Mouse (Mus musculus): ENCODE results near the gene Aloxe3. TPM values are rescaled to one million over a fixed set of nuclear protein-coding genes. Genes with fewer than 3 reads are reported as not detected.

Gene Aloxe3
- not detected for total RNA-seq (2021)

DNA sequence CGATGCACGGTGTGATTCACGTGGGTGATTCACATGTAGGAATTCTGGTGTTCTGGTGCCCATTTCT is at the start of gene Aloxe3:
Aloxe3 (plus strand) TSS at position 45 of the 67 bp plus-strand sequence.
- no peak for DNase-seq (ENCODE audit: low spot score)
- intact Hi-C loops (cut with DNase I), result loop anchor here (5.0 kb wide), 1 partner anchor 117 kb away; no protein-coding TSS in a partner anchor

DNA sequence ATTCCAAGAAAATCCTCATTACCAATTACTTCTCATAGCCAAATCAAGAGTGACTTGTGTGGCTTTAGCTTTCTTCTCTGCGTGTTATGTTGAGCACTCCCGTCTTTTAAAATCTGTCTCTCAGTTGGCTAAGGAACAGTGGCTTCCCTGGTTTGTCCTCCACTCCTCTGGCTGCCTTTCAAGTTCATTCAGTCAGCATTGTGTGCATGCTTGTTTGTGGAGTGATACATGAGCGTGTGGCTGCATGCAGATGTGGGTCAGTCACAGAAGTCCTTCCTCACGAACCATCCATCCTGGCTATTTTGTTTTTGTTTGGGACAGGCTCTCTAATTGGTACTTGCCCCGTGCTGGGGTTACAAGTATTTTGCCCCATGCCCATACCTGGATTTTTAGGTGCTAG is 49.1 kb upstream of the Aloxe3 start:
- intact Hi-C loops (cut with DNase I), result no loop called here
- DNase-seq (ENCODE audit: low spot score), result no peak

DNA sequence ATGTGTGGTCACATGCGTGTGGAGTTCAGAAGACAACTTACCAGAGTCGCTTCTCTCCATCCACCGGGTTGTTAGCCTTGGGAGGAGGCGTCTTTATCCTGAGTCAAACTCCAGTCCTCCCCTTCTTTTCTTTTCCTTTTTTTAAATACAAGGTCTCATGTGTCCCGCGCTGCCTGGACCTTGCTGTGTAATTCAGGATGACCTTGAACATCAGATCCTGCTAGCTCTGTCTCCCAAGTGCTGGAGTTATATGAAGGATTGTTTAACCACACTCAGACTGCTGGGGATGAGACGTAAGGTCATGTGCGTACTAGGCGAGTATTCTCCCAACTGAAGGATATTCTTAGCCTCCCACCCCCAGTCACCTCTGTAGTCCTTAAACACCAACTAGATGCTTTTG is 48.4 kb upstream of the Aloxe3 start:
- intact Hi-C loops (cut with DNase I), result no loop called here
- DNase-seq (ENCODE audit: low spot score), result no peak

DNA sequence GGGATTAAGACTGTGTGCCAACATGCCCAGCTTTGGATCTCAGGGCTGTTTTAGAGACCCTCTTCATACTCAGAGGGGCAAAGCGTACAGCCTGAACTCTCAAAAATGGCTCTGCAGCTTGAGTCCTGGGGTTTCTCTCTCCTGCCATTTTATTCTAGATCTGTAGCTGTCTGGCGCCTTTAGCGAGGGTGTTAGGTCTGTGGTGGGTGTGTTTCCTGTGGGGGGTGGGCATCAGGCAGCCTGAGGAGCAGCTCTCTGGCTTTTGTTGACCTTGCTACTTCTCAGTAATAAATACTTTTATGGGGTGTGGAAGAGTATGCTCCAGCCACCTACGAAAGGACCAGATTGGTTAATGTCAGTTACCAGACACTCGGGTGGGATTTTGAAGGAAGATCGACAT is 47.7 kb upstream of the Aloxe3 start:
- intact Hi-C loops (cut with DNase I), result no loop called here
- no peak for DNase-seq (ENCODE audit: low spot score)

DNA sequence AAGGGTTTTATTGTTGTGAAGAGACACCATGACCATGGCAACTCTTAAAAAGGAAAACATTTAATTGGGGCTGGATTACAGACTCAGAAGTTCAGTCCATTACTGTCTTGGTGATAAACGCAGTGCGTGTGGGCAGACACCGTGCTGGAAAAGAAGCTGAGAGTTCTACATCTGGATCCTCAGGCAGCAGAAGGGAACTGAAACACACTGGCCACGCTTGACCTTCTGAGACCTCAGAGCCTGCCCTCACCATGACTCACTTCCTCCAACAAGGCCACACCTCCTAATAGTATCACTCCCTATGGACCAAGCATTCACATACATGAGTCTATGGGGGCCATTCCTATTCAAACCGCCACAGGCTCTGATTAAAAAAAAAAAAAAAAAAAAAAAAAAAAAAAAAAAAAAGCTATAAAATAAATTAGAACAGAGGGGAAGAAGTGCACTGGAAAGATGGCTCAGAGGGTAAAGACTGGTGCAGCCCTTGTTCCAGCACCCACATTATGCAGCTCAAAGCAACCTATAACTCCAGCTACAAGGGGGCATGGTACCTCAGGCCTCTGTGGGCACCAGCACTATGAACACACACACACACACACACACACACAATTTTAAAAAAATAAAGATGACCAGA is 46.8 kb upstream of the Aloxe3 start:
- intact Hi-C loops (cut with DNase I), result no loop called here
- DNase-seq (ENCODE audit: low spot score), result peak; percentile 18

DNA sequence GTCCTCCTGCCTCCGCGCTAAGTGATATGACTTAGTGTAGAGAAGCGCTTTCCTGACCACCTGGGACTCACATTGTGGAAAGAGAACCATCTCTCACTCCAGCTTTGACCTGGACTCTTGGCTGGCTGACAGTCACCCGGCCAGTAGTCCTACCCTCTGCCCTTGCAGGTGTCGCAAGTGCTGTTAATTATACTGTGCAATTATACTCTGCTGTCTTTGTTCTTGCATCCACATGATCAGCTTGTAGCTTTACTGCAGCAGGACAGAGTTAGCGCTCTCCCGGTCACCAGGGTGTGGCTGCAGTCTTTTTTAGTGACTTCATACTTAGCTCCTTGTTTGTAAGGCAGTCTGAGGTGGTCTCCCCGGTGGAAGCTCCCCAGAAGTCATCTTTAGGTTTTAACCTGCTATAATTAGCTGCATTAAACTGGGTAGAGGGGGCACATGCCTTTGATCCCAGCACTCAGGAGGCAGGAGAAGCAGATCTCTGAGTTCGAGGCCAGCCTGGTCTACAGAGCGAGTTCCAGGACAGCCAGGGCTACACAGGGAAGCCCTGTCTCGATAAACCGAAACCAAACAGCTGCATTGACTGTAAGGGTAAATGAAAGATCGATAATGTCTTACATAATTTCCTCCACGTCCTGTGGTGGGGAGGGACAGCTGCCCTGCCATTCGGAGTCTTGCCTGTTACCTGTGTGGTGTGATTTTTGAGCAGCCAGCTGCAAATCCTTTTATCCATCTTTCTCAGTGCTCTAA is 45.4 kb upstream of the Aloxe3 start:
- DNase-seq (ENCODE audit: low spot score), result no peak
- intact Hi-C loops (cut with DNase I), result no loop called here

DNA sequence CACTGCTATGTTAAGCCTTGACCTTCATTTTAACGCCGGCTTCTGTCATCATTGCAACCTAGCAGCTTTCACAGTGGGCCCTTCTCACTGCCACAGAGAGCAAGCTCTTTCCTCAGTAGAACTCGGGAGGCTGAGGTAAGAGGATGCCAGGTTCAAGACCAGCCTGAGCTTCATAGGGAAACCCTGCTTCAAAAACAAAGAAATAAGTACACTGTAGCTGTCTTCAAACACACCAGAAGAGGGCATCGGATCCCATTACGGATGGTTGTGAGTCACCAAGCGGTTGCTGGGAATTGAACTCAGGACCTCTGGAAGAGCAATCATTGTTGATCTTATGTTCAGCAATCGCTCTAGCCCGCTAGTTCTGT is 44.9 kb upstream of the Aloxe3 start:
- intact Hi-C loops (cut with DNase I), result no loop called here

DNA sequence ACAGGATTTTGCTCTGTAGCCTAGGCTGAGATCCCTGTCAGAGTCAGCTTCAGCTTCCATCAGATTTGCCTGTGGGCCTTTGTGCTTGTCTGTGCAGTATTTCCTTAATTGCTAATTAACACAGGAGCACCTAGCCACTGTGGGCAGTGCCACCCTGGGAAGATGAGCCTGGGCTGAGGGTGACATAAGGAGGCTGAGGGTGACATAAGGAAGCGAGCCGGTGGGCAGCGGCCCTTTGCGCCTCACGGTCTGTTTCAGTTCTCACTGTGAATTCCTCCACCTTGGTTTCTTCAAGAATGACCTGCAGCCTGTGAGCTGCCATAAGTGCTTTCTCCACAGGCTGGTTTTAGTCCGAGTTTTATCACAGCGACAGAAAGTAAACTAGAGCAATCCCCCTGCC is 44.1 kb upstream of the Aloxe3 start:
- no peak for DNase-seq (ENCODE audit: low spot score)

More for the DNA sequence above, 44.9 kb upstream of the Aloxe3 start:
- DNase-seq (ENCODE audit: low spot score), result no peak

DNA sequence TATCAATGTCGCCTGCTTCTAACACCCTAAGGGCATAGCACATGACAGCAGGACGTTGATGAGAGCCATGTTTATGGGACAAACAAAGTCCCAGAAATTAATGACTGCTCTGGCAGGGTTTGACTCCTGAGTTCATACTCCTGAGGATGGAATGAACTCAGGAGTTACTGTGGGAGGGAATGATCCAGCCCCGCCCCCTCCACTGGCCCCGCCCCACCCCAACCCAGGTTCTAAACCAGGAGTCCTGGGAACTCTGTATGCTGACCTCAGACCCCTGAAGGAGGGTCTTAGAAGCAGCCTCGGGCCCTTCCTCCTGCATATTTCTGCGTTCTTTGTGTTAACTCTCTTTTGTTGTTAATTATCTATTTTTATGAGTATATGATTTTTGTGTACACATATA is 40.1 kb upstream of the Aloxe3 start:
- intact Hi-C loops (cut with DNase I), result no loop called here
- DNase-seq (ENCODE audit: low spot score), result no peak

More for the DNA sequence above, 44.1 kb upstream of the Aloxe3 start:
- intact Hi-C loops (cut with DNase I), result no loop called here

DNA sequence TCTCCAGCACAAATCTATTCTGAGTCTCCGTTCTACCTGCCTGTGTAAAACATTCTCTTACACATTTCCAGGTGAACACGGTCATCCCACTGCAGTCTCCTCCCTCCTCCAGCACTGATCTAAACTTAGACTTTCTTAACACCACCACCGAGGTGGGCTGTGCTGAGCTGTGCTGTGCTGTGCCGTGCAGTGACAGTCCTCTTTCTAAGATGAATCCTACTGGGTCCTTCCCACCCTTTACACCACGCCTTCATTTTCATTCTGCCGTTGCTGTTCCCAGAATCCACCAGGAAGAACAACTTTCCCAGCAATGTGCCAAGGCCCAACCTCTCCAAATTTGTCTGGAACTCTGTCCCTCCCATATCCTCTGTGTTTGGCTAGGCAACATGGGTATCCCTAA is 39.3 kb upstream of the Aloxe3 start:
- DNase-seq (ENCODE audit: low spot score), result no peak
- intact Hi-C loops (cut with DNase I), result no loop called here

DNA sequence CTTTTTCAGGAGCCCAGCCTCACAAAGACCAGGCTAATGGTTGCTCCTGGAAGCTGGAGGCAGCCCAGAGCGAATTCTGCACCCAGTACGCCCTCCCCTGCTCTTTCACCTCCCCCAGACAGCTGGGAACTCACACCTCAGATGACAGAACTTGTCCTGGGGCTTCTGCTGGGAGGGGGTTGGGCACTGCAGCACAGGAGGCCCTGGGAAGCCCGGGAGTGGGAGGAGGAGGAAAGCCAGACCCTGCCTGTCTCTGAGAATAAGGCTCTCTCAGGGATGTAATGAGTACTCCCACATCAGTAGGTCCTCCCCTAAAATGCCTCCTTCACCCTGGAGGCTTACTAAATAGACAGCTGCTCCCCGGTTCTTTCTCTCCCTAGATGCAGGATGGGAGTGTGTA is 38.6 kb upstream of the Aloxe3 start:
- no peak for DNase-seq (ENCODE audit: low spot score)
- intact Hi-C loops (cut with DNase I), result no loop called here

DNA sequence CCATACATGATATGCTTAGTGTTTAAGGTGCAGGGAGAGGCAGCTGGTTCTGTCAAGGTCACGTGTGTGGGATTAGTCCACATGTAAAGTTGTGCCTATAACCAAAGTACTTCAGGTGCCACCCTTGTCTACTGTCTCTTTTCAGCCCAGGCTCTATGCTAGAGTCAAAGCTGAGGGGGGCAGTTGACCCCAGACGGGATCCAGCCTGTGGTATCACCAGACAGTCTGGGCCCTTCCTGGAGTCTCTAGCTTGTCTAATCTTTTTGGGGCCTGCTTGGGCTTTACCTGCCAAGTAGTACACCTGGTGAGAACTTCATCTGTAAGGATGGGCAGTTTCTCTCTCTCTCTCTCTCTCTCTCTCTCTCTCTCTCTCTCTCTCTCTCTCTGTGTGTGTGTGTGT is 38.1 kb upstream of the Aloxe3 start:
- intact Hi-C loops (cut with DNase I), result no loop called here
- no peak for DNase-seq (ENCODE audit: low spot score)

DNA sequence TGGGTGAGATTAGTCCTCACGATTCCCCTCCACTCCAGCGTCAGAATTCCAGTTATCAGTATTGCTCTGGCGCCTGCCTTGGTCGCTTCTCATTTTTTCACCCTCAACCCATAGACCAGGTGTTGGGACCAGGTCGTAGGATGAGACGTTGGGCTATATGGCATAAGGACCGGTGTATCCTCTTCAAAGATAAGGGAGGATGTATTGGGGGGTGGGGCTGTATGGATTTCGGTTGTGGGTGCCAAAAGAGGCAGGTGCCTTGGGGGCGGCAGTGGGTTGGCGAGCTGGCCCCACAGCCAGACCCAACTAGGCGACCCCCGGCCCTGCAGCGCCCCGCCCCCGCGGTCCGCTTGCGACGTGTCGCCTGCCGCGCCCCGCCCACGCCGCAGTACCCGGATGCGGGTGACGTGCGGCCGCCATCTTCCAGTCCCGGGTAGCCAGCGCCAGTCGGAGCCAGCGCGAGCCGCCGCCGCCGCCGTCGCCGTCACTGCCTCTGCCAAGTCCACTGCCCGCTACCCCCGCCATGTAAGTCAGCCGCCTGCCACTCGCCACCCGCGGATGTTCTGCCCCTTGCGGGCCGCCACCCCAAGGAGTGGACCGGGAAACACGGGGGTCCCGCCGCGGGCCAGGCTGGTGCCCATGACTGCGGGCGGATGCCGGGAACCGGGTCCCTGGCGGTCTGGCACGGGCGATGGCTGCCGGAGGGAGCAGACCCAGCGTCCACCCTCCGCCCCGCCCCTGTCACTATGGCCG is 37.4 kb upstream of the Aloxe3 start, which contains the start of gene Vamp2:
Vamp2 (plus strand) TSS at position 388 of the 753 bp plus-strand sequence.
- DNase-seq (ENCODE audit: low spot score), result peak; percentile 85
- intact Hi-C loops (cut with DNase I), result loop anchor here (2.0 kb wide), 1 partner anchor 17 kb away; the partner anchor contains the start of gene Tmem107

DNA sequence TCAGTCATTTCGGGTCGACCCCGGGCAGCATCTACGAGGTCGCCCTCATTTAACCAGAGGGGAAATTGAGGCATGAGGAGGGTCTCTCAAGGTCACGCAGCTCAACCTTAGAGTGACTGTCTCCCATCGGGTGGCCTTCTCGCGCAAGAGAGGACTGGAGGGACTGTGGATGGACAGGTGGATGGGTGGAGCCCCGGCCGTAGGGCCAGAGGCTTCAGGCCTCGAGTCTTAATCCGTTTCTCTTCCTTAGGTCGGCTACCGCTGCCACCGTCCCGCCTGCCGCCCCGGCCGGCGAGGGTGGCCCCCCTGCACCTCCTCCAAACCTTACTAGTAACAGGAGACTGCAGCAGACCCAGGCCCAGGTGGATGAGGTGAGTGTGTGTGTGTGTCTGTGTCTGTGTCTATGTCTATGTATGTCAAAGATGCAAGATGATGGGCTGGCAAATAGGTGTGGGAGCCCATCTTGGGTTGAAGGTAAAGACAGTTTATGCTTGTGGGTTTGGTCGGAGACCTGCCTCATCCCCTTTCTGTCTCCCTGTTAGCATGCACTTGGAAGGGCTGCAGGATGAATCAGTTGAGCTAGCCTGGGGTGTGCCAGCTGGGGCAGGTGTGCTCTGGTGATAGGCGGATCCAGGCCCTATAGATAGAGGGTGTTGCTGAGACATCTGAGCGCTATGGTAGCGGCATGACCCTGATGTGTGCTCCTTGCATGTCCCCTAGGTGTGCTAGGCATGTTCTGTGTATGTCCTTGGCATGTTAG is 36.7 kb upstream of the Aloxe3 start:
- intact Hi-C loops (cut with DNase I), result loop anchor here (2.0 kb wide), 1 partner anchor 18 kb away; the partner anchor contains the start of gene Tmem107
- DNase-seq (ENCODE audit: low spot score), result no peak

DNA sequence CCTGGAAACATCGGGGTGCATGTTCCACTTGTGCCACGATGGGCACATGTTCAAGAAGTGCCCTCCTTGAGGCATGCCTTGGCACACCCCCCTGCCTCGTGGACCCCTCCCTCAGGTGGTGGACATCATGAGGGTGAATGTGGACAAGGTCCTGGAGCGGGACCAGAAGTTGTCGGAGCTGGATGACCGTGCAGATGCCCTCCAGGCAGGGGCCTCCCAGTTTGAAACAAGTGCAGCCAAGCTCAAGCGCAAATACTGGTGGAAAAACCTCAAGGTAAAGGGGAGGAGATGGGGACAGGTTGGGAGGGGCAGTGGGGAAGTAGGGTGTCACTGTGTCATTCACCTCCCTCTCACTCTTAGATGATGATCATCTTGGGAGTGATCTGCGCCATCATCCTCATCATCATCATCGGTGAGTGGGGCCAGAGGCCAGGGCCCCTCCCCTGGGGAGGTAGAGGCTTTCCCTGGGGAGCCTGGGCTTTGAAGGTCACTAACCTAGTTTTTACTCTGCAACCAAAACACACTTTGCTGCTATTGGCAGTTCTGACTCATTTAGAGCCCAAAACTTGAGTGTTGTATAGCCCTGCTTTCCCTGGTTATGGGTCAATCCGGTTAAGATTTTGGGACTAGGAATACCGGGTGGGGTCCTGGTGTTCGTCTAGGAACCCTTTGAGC is 35.9 kb upstream of the Aloxe3 start:
- DNase-seq (ENCODE audit: low spot score), result no peak
- intact Hi-C loops (cut with DNase I), result loop anchor here (2.0 kb wide), 1 partner anchor 19 kb away; the partner anchor contains the start of gene Tmem107

DNA sequence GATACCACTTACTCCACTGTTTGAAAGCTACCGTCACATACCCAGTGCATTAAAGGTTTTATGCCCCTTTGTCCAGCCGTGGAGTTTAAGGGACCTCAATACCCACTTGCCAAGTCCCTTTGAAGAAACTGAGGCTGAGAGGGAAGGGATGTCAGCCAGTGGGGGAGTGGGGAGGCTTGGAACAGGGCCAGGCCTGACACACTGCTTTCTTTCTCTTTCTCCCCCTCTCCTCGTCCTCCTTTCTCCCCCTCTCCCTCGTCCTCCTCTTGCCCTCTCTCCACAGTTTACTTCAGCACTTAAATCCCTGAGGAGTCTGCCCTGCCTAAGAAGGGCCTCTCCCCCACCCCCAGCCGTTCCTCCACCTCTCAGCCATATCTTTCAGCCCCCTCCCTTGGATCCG is 35.3 kb upstream of the Aloxe3 start:
- no peak for DNase-seq (ENCODE audit: low spot score)
- intact Hi-C loops (cut with DNase I), result no loop called here

DNA sequence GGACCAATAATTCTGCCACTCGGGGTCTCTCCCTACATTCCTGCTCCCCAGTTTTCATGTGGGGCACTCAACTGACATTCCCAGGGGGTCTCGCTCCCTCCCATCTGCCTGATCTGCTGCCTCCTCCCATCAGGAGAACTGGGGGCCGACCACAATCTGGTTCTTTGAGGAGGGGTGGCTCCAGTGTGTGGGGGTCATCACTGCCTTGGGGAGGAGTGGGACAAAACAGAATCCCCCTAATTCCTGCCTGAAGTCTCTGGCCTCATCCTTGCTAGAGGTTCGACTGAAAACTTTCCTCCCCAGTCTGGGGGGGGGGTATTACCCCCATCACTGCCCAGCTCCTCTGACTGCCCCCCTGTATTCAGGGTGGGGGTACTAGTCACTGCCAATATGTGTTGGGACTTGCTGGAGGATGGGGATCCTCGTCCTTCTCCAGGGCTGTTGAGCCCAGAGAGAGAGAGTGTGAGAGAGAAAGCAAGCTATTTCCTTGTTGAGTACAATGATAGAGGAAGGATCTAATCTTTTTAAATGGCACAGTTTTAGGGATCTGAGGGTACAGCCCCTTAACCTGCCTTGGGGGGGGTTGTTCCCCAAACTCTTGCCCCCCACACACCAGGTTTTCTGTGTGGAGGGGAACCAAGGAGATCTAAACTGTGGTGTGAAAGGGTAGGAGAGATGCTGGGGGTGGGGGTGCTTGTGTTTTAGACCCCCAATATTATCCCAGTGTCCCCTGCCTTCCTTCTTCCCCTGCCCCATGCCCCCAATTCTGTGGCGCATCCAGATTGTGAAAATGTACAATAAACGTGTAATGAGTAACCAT is 33.9 kb upstream of the Aloxe3 start:
- intact Hi-C loops (cut with DNase I), result loop anchor here (2.0 kb wide), 1 partner anchor 29 kb away; the partner anchor contains the start of gene Hes7
- no peak for DNase-seq (ENCODE audit: low spot score)

DNA sequence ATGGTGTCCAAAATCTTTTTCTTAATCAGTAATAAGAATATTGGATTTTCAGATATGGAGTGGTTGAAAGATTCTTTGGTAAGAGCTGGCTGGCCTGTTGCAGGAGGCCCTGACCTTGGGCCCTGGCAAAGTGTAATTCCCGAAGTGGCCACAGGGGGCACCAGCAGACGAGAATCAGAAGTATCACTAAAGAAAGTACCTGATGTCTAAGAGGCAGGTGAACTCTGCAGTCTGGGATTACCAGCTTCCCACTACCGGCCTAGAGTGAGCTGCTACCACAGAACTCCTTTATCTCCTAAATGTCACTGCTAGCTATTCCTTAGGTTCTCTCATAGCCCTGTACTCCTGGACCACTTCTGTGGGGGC is 33.3 kb upstream of the Aloxe3 start:
- intact Hi-C loops (cut with DNase I), result loop anchor here (2.0 kb wide), 1 partner anchor 28 kb away; the partner anchor contains the start of gene Hes7
- no peak for DNase-seq (ENCODE audit: low spot score)

DNA sequence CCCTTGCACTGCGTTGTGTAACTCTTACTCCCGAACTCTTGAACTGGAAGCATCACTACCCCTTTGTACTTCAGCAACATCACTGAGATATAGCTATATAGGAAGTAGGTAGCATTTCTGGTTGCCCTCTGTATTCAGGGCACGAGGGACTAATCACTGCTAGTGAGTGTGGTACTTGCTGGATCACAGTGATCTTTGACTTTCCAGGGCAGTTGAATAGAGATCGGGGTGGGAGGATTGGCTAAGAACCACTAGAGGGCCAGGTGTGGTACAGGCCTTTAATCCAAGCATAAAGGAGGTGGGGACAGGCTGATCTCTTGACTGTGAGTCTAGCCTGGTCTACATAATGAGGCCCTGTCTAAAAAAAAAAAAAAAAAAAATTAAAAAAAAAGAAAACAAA is 32.8 kb upstream of the Aloxe3 start:
- intact Hi-C loops (cut with DNase I), result loop anchor here (2.0 kb wide), 1 partner anchor 28 kb away; the partner anchor contains the start of gene Hes7
- no peak for DNase-seq (ENCODE audit: low spot score)
